Mouse (Mus musculus) hindbrain, embryonic 14.5 days (tissue): Measurements from ENCODE around the gene C1s2. TPM values are rescaled to one million over a fixed set of nuclear protein-coding genes. Genes with fewer than 3 reads are reported as not detected.
"Not testable (repeated sequence)": the region's sequence is repeated elsewhere in the genome, so short reads cannot be mapped to it uniquely, and the experiment has no call there.

Source experiments
- ATAC-seq: fragments of 200-750 bp; cut with Nextera tagmentation; 2 replicates; pipeline ENCODE4 v1.8.0; 2017; ENCODE audit warnings: moderate number of reproducible peaks, mild to moderate bottlenecking, moderate TSS enrichment, moderate library complexity; ENCODE audit not compliant: low FRiP score
- DNase-seq: peaks from one replicate; pipeline ENCODE4 v3.0.0-alpha.2; 2015; ENCODE audit warnings: low spot score
- H3K27ac ChIP-seq: fragments of 300-500 bp; sonication (generic); 2 replicates; pipeline ENCODE4 v1.5.1; 2014; ENCODE audit warnings: mild to moderate bottlenecking, moderate library complexity
- H3K27me3 ChIP-seq: fragments of 300-500 bp; sonication (generic); 2 replicates; pipeline ENCODE4 v1.6.1; 2014; ENCODE audit warnings: mild to moderate bottlenecking, low read length, mixed read lengths; ENCODE audit not compliant: control insufficient read depth, insufficient read depth
- H3K36me3 ChIP-seq: fragments of 300-500 bp; sonication (generic); replicated peaks from 2 replicates; pipeline ENCODE4 v1.6.1; 2014; ENCODE audit not compliant: control insufficient read depth, insufficient read depth
- H3K4me1 ChIP-seq: fragments of 300-500 bp; sonication (generic); replicated peaks from 2 replicates; pipeline ENCODE4 v1.6.1; 2014; ENCODE audit warnings: antibody characterized with exemption, low read length, mixed read lengths; ENCODE audit not compliant: control insufficient read depth, insufficient read depth
- H3K4me2 ChIP-seq: fragments of 300-500 bp; sonication (generic); replicated peaks from 2 replicates; pipeline ENCODE4 v1.6.1; 2014; ENCODE audit warnings: mild to moderate bottlenecking, moderate library complexity
- H3K4me3 ChIP-seq: fragments of 300-500 bp; sonication (generic); replicated peaks from 2 replicates; pipeline ENCODE4 v1.5.1; 2014; ENCODE audit warnings: mild to moderate bottlenecking, low read length
- H3K9ac ChIP-seq: fragments of 300-500 bp; sonication (generic); 2 replicates; pipeline ENCODE4 v1.6.1; 2014
- H3K9me3 ChIP-seq: fragments of 300-500 bp; sonication (generic); 2 replicates; pipeline ENCODE4 v1.6.1; 2016; ENCODE audit warnings: low read length; ENCODE audit not compliant: control insufficient read depth
- whole genome bisulfite sequencing: fragments of 180-500 bp; shearing (Covaris S2); extraction: QIAGEN DNeasy Blood & Tissue Kit; methylation state at CpG from one replicate; pipeline ENCODE4 v1.1.7; 2014; 5-methylcytosine and 5-hydroxymethylcytosine counted together
- polyA plus RNA-seq: library from polyadenylated mRNA; unstranded; fragments of >200 nt; fragmentation: Nextera tagmentation; extraction: Ambion mirVana; gene quantifications from 2 replicates; pipeline ENCODE4 v1.2.1, GENCODE M21; 2014

The C1s2 gene
- polyA plus RNA-seq = 0.07 TPM in 1 of 2 replicates, not detected in the other

DNA sequence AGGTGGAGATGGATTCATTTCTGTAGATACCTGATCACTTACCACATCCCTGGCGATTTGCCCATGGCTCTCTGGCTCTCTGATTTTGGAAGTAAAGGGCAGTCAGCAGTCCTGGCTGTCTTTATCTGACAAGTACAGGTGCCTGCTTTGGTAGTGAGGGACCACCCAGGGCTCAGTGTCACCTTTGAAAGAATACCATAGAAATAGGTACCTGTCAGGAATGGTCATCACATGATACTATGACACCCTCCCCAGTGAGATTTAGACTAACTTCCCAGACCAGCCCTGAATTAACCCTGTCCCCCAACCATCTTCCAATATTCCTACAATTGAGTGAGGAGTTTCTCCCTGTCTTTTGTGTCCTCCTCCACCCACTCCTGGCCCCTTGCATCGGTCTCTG is at the start of gene C1s2:
Gene C1s2 (minus strand): TSS at position 101 of the 400 bp plus-strand sequence.
- H3K4me3 ChIP-seq, H3K4me1 ChIP-seq, ATAC-seq, H3K9me3 ChIP-seq, H3K36me3 ChIP-seq, H3K27ac ChIP-seq, H3K4me2 ChIP-seq, DNase-seq, H3K9ac ChIP-seq, H3K27me3 ChIP-seq: not testable (repeated sequence)
- 77% methylated on average over 2 of the region's 2 CpGs for WGBS

DNA sequence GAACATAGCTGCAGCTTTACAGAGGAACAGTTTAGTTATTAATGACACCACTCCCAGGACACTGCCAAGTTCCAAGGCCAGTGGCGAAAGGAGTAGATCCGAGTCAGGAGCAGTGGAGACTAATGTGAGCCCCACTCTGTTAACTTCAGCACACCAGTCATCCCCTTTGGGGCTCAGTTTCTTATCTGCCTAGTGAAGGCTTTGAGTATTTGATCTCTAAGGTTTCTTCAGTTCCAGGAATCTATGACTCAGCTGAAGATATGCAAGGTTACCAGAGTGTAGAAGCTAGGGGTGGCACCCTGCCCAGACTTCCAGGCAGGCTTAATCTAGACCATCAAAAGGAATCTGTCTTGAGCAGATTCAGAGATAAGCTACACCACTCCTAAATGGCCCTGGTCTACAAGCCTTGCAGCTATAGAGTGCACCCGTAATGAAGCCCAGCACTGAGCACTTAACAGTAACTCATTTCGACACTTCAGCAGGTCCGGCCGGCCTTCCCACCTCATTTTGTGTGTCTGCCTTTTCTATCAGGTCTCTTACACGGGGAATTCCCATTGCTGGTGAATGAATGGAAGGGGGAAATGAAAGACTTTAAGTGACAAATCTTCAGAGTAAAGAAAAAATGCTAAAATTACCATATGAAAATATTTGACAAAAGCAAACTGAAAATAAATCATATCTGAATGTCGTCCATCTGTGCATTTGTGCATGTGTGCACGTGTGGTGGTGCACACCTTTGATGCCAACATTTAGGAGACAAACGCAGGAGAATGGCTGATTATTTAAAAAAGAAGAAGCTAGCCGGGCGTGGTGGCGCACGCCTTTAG is 47.9 kb upstream of the C1s2 start:
- Histone ChIP-seq H3K4me1 (no peaks in the 10 kb centered on the region), H3K36me3 (no peaks in the 10 kb centered on the region), H3K9me3 (no peaks in the 10 kb centered on the region), H3K4me2 (no peak overlapping the region), H3K4me3 (no peak overlapping the region), H3K27ac (no peak overlapping the region), H3K9ac (no peak overlapping the region), H3K27me3 (no peaks in the 10 kb centered on the region)
- DNase-seq (no peak), ATAC-seq (no peak)
- 93% methylated on average over 14 of the region's 14 CpGs for WGBS

DNA sequence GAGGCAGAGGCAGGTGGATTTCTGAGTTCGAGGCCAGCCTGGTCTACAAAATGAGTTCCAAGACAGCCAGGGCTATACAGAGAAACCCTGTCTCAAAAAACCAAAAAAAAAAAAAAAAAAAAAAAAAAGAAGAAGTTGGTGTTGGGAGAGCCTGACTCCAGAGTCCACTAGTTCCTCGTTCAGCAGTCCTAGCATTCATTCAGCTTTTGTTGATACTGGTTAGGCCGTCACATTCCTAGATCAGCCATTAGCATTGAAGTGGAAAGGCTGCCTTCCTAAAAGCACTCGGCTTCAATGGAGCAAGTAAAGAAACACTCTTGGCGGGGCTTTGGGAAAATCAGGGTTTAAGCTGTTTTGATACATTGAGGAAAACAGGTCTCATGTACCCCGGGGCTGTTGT is 46.4 kb upstream of the C1s2 start:
- not testable (repeated sequence) for H3K4me2 ChIP-seq, H3K36me3 ChIP-seq, H3K27me3 ChIP-seq, H3K27ac ChIP-seq, H3K9me3 ChIP-seq, H3K4me3 ChIP-seq, H3K4me1 ChIP-seq, ATAC-seq, H3K9ac ChIP-seq, DNase-seq
- WGBS = 55% methylated on average over 6 of the region's 6 CpGs

- H3K9ac ChIP-seq = no peak overlapping the region
- H3K4me2 ChIP-seq = no peak overlapping the region
- ATAC-seq (no peak), DNase-seq (no peak)
- H3K27me3 ChIP-seq = no peaks in the 10 kb centered on the region
- no peak overlapping the region for H3K27ac ChIP-seq
- 93% methylated on average over 3 of the region's 3 CpGs for WGBS
- no peaks in the 10 kb centered on the region for H3K36me3 ChIP-seq
- H3K9me3 ChIP-seq = no peaks in the 10 kb centered on the region
- H3K4me1 ChIP-seq = no peaks in the 10 kb centered on the region
- no peak overlapping the region for H3K4me3 ChIP-seq
These were observed 43.6 kb upstream of the C1s2 start for GRCm38 (mm10) chr6:124679486-124679885.

DNA sequence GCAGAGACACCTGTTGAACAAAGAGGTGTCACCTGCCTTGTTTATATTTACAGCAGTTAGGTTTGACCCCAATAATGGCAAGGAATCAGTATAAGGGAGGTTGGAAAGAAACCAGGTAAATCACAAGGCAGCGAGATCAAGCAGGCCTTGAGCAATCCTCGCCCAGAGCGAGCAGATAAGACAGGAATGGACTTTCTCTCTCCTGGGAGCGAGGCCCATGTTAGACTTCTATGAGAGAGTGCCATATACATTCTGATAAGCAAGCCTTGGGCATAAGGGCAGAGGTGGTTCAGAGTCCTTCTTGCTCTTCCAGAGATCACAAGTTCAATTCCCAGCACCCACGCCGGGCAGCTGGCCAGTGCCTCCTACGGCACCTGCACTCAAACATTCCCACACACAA is 42.9 kb upstream of the C1s2 start:
- H3K4me2 ChIP-seq = no peak overlapping the region
- WGBS = over 99% methylated on average over 7 of the region's 7 CpGs
- no peak for ATAC-seq
- DNase-seq = no peak
- no peak overlapping the region for H3K4me3 ChIP-seq
- no peaks in the 10 kb centered on the region for H3K36me3 ChIP-seq
- no peaks in the 10 kb centered on the region for H3K4me1 ChIP-seq
- no peak overlapping the region for H3K27ac ChIP-seq
- no peak overlapping the region for H3K9ac ChIP-seq
- H3K9me3 ChIP-seq = no peaks in the 10 kb centered on the region
- H3K27me3 ChIP-seq = no peaks in the 10 kb centered on the region

GRCm38 (mm10) chr6:124676171-124676570 is 40.3 kb upstream of the C1s2 start:
- 90% methylated on average over 6 of the region's 6 CpGs for WGBS
- ATAC-seq (no peak), DNase-seq (no peak)
- no peaks in the 10 kb centered on the region for H3K9me3 ChIP-seq
- H3K4me1 ChIP-seq = no peaks in the 10 kb centered on the region
- no peak overlapping the region for H3K27ac ChIP-seq
- H3K36me3 ChIP-seq = no peaks in the 10 kb centered on the region
- no peak overlapping the region for H3K4me2 ChIP-seq
- H3K9ac ChIP-seq = no peak overlapping the region
- H3K4me3 ChIP-seq = no peak overlapping the region
- H3K27me3 ChIP-seq = no peaks in the 10 kb centered on the region

- DNase-seq (no peak), ATAC-seq (no peak)
- Histone ChIP-seq H3K4me1 (no peaks in the 10 kb centered on the region), H3K4me3 (no peak overlapping the region), H3K27me3 (no peaks in the 10 kb centered on the region), H3K9ac (no peak overlapping the region), H3K36me3 (no peaks in the 10 kb centered on the region), H3K9me3 (no peaks in the 10 kb centered on the region), H3K4me2 (no peak overlapping the region), H3K27ac (no peak overlapping the region)
- 98% methylated on average over 7 of the region's 7 CpGs for WGBS
These were observed 38.7 kb upstream of the C1s2 start for GRCm38 (mm10) chr6:124674591-124674990.

DNA sequence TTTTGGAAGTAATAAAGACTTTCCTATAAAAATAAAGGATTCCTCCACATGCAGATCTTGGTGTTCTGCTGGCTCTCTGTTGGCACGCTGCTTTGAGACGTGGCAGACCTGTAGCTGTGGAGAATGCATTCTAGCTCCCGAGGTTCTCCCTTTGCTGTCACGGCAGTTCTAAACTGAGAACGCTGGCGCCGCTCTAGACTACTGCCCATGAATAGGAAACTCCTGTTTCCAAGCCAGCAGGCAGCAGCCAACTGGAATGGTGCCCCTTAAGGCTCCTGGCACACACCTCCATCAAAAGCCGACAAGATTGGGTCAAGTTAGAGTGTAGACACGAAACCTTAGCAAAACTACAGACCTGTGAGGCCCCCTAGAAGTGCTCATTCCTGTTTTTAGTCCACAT is 37.7 kb upstream of the C1s2 start:
- Histone ChIP-seq H3K9ac (no peak overlapping the region), H3K36me3 (no peaks in the 10 kb centered on the region), H3K27ac (no peak overlapping the region), H3K4me2 (no peak overlapping the region), H3K4me3 (no peak overlapping the region), H3K27me3 (no peaks in the 10 kb centered on the region), H3K4me1 (no peaks in the 10 kb centered on the region), H3K9me3 (no peaks in the 10 kb centered on the region)
- DNase-seq = no peak
- no peak for ATAC-seq
- 91% methylated on average over 9 of the region's 9 CpGs for WGBS

DNA sequence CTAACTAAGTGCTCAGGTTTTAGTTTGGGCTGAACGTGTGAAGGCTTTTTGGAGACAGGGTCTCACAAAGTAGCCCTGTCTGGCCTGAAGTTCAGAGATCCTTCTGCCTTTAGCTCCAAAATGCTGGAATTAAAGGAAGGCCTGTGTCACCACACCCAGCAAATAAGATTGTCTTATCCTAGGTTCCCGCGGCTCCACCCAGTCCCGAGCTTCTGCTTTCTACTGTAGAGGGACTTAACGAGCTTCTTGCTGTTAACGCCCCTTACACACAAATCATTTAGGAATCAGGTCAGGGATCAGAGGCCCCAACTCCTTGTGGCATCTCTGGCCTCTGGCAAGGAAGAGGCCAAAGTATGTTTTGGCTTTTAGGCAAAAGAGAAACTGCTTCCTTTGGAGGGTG is 36.2 kb upstream of the C1s2 start:
- no peaks in the 10 kb centered on the region for H3K36me3 ChIP-seq
- H3K9me3 ChIP-seq = no peaks in the 10 kb centered on the region
- no peaks in the 10 kb centered on the region for H3K4me1 ChIP-seq
- no peak overlapping the region for H3K4me3 ChIP-seq
- H3K9ac ChIP-seq = no peak overlapping the region
- DNase-seq (no peak), ATAC-seq (no peak)
- no peak overlapping the region for H3K4me2 ChIP-seq
- H3K27me3 ChIP-seq = no peaks in the 10 kb centered on the region
- no peak overlapping the region for H3K27ac ChIP-seq
- WGBS = 84% methylated on average over 6 of the region's 6 CpGs
